Mouse (Mus musculus) CD4-positive naive resting alpha-beta T cell, adult 57 days (primary cell): ENCODE results near the gene Mtx2. TPM values are rescaled to one million over a fixed set of nuclear protein-coding genes. Genes with fewer than 3 reads are reported as not detected.

ENCODE experiments used
- total RNA-seq: library from RNA; stranded (reverse); gene quantifications from one replicate; pipeline ENCODE4 v1.2.4, GENCODE M21; 2023

Mtx2 gene
- total RNA-seq = 24.1 TPM

GRCm38 (mm10) chr2:74825730-74826430 is at the start of gene Mtx2:
Gene Mtx2 (plus strand): TSS chr2:74825803.

Other genes starting within 250 kb of the Mtx2 start
- 26.9 TPM for gene Lnpk, start 246.4 kb upstream of the Mtx2 start, total RNA-seq
- gene Evx2, start 166.2 kb upstream of the Mtx2 start, total RNA-seq = not detected
- not detected for gene Hoxd13, start 157.5 kb upstream of the Mtx2 start, total RNA-seq
- gene Hoxd12, start 150.8 kb upstream of the Mtx2 start, total RNA-seq = not detected
- not detected for gene Hoxd11, start 146.2 kb upstream of the Mtx2 start, total RNA-seq
- gene Hoxd10, start 133.9 kb upstream of the Mtx2 start, total RNA-seq = not detected
- gene Hoxd9, start 128.1 kb upstream of the Mtx2 start, total RNA-seq = not detected
- not detected for gene Hoxd8, start 121.2 kb upstream of the Mtx2 start, total RNA-seq
- not detected for gene Hoxd3, start 113.9 kb upstream of the Mtx2 start, total RNA-seq
- gene Hoxd4, start 113.9 kb upstream of the Mtx2 start, total RNA-seq = not detected
- gene Gm28230, start 99.1 kb upstream of the Mtx2 start, total RNA-seq = not detected
- gene Hoxd1, start 62.8 kb upstream of the Mtx2 start, total RNA-seq = not detected